Mouse (Mus musculus): ENCODE data around the gene Gfod1. TPM values are rescaled to one million over a fixed set of nuclear protein-coding genes. Genes with fewer than 3 reads are reported as not detected.

Gfod1 gene
- polyA plus RNA-seq, 1 experiment from 2014 or later: 1.2 TPM

- 53% methylated on average over 5 of the region's 5 CpGs for WGBS
- H3K4me1 ChIP-seq: peaks cover 5% of the 10 kb centered on the region
- ATAC-seq (ENCODE audit: insufficient number of reproducible peaks, low FRiP score, low TSS enrichment, low read depth): no peak
- H3K27ac ChIP-seq: no peak overlapping the region
- no peak overlapping the region for H3K4me3 ChIP-seq
- no peak overlapping the region for H3K4me2 ChIP-seq
- no peaks in the 10 kb centered on the region for H3K9me3 ChIP-seq
- H3K9ac ChIP-seq: no peak overlapping the region
- no peaks in the 10 kb centered on the region for H3K36me3 ChIP-seq
- H3K27me3 ChIP-seq: no peaks in the 10 kb centered on the region
Observed at GRCm38 (mm10) chr13:43253526-43253925, 50.4 kb downstream of the Gfod1 start.

DNA sequence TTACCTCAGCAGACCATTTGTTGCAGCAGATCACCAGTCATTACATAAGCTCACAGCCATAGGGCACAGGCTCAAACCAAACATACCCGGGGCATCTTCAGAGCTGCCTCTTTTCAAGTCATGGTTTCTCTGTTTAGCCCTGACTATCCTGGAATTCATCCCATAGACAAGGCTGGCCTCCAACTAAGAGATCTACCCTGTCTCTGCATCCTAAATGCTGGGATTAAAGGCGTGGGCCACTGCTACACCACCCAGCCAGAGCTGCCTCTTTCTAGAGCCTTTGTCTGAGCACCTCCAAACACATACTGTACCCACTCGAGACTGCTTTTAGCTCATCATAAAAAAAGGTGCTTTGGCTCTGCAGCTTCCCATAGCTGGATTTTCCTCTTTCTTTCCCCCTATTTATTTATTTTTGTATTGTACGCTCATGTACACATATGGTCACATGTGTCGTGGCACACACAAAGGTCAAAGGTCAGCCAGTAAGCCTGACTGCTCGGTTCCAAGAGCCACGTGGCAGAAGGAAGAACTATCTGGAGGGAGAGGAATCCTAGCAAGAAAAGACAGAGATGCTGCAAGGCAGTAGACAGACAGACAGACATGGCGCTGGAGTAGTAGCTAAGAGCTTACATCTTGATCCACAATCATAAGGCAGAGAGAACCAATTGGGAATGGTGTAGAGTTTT is 51.7 kb downstream of the Gfod1 start:
- ATAC-seq (ENCODE audit: insufficient number of reproducible peaks, low FRiP score, low TSS enrichment, low read depth): no peak
- H3K27me3 ChIP-seq: no peaks in the 10 kb centered on the region
- H3K9ac ChIP-seq: no peak overlapping the region
- peaks cover 5% of the 10 kb centered on the region for H3K4me1 ChIP-seq
- H3K9me3 ChIP-seq: no peaks in the 10 kb centered on the region
- WGBS: 83% methylated on average over 8 of the region's 8 CpGs
- no peak overlapping the region for H3K4me3 ChIP-seq
- no peak overlapping the region for H3K4me2 ChIP-seq
- no peak overlapping the region for H3K27ac ChIP-seq
- no peaks in the 10 kb centered on the region for H3K36me3 ChIP-seq

- Histone ChIP-seq H3K4me2 (no peak overlapping the region), H3K9me3 (no peaks in the 10 kb centered on the region), H3K4me3 (no peak overlapping the region), H3K9ac (no peak overlapping the region), H3K4me1 (peaks cover 5% of the 10 kb centered on the region), H3K27me3 (no peaks in the 10 kb centered on the region), H3K27ac (no peak overlapping the region), H3K36me3 (no peaks in the 10 kb centered on the region)
- ATAC-seq (ENCODE audit: insufficient number of reproducible peaks, low FRiP score, low TSS enrichment, low read depth): no peak
- WGBS: 88% methylated on average over 12 of the region's 12 CpGs
Observed at GRCm38 (mm10) chr13:43251391-43251790, 52.6 kb downstream of the Gfod1 start.

- Histone ChIP-seq H3K9ac (no peak overlapping the region), H3K4me2 (no peak overlapping the region), H3K4me1 (peaks cover 5% of the 10 kb centered on the region), H3K9me3 (no peaks in the 10 kb centered on the region), H3K27ac (no peak overlapping the region), H3K27me3 (no peaks in the 10 kb centered on the region), H3K4me3 (no peak overlapping the region), H3K36me3 (no peaks in the 10 kb centered on the region)
- 73% methylated on average over 6 of the region's 6 CpGs for WGBS
- ATAC-seq (ENCODE audit: insufficient number of reproducible peaks, low FRiP score, low TSS enrichment, low read depth): no peak
Observed at GRCm38 (mm10) chr13:43250653-43251052, 53.3 kb downstream of the Gfod1 start.

DNA sequence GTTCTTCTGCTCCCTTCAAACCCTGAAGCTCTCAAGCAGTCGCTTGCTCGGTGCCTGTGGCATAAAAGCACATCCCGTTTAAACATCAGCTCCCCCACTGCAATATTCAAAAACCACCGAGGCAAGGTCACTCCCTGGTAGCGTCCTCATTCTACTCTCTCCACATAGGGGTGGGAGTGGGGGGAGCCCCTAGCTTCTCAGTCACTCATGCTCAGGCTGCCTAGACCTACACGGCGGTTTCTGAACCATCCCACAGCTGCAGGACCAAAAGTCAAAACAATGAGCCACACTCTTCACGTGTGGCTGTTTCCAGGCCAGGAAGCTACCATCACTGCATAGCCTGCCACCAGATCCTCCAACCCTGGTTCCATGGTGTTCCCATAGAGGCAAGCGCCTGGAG is 53.9 kb downstream of the Gfod1 start:
- Histone ChIP-seq H3K27ac (no peak overlapping the region), H3K36me3 (no peaks in the 10 kb centered on the region), H3K4me2 (no peak overlapping the region), H3K4me3 (no peak overlapping the region), H3K9ac (no peak overlapping the region), H3K4me1 (peaks cover 5% of the 10 kb centered on the region), H3K9me3 (no peaks in the 10 kb centered on the region), H3K27me3 (no peaks in the 10 kb centered on the region)
- ATAC-seq (ENCODE audit: insufficient number of reproducible peaks, low FRiP score, low TSS enrichment, low read depth): no peak
- whole genome bisulfite sequencing: 81% methylated on average over 9 of the region's 9 CpGs

DNA sequence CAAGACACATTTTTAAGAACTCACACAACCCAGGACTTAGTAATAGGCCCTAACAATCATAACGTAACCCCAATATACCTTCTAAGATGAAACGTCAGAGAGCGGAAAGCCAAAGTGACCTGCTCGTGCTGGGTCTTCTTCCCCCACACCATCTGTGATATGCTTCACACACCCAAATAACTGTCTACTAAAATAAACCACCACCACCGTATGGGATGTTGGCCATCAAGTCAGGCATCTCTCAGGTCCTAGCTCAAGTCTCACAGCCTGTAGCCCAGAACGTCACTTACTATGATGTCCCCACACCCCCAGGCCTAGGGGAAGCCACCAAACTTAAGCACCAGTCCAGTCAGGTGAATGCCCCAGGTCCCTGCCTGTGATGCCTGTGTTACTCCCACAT is 55.6 kb downstream of the Gfod1 start:
- no peaks in the 10 kb centered on the region for H3K36me3 ChIP-seq
- ATAC-seq (ENCODE audit: insufficient number of reproducible peaks, low FRiP score, low TSS enrichment, low read depth): no peak
- 92% methylated on average over 6 of the region's 6 CpGs for WGBS

GRCm38 (mm10) chr13:43246876-43247275 is 57.1 kb downstream of the Gfod1 start:
- Histone ChIP-seq H3K27me3 (no peaks in the 10 kb centered on the region), H3K4me1 (peaks cover 25% of the 10 kb centered on the region), H3K4me3 (no peak overlapping the region), H3K4me2 (no peak overlapping the region), H3K9ac (no peak overlapping the region), H3K36me3 (no peaks in the 10 kb centered on the region), H3K27ac (no peak overlapping the region), H3K9me3 (no peaks in the 10 kb centered on the region)
- no peak for ATAC-seq (ENCODE audit: insufficient number of reproducible peaks, low FRiP score, low TSS enrichment, low read depth)
- WGBS: 87% methylated on average over 4 of the region's 4 CpGs

More for the DNA sequence above, 55.6 kb downstream of the Gfod1 start:
- H3K27ac ChIP-seq: no peak overlapping the region
- no peaks in the 10 kb centered on the region for H3K9me3 ChIP-seq
- peaks cover 14% of the 10 kb centered on the region for H3K4me1 ChIP-seq
- no peak overlapping the region for H3K9ac ChIP-seq
- no peak overlapping the region for H3K4me3 ChIP-seq
- no peak overlapping the region for H3K4me2 ChIP-seq
- no peaks in the 10 kb centered on the region for H3K27me3 ChIP-seq

DNA sequence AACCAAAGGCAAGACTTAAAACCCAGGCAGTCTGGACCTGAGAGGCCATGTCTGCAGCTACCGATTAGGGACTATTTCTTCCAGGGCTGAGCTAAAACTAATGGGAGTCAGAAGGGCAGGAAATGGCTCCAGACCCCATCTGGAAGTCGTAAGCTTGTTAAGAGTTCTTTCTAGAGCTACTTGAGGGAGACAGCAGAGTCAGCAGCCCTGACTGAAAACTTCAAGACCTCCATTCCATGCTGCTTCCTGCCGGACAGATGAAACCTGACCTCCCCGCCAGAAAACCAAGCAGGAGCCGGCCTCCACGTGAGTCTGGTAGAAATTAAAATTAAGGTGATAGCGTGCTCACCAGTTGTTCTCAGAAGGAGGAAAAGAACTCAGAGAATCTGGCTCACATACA is 60.2 kb downstream of the Gfod1 start:
- no peak overlapping the region for H3K4me3 ChIP-seq
- no peak for ATAC-seq (ENCODE audit: insufficient number of reproducible peaks, low FRiP score, low TSS enrichment, low read depth)
- 16% methylated on average over 7 of the region's 7 CpGs for WGBS

DNA sequence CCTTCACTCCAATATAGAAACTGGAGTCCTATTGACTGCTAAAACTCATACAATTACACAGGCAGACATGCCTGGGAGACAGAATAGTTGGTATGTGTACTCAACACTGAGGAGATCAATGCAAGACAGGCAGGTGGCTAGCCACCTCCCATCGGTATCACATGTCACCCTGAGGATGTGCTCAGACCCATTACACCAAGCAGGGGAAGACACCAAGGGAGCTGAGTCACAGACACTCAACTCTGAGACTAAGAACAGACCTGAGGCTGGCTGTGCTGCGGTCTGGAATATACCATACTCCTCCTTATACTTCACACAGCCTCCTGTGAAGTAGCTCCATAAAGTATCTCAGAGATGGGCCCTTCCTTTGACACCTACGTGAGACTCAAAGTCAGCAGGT is 60.7 kb downstream of the Gfod1 start:
- ATAC-seq (ENCODE audit: insufficient number of reproducible peaks, low FRiP score, low TSS enrichment, low read depth): no peak
- Histone ChIP-seq H3K27ac (peak overlapping the region; percentile 57; the same call in 1 of the 2 replicates), H3K4me1 (peaks cover 31% of the 10 kb centered on the region), H3K4me2 (no peak overlapping the region), H3K9ac (no peak overlapping the region), H3K36me3 (no peaks in the 10 kb centered on the region), H3K4me3 (no peak overlapping the region), H3K27me3 (no peaks in the 10 kb centered on the region), H3K9me3 (no peaks in the 10 kb centered on the region)
- WGBS: 86% methylated on average over 3 of the region's 3 CpGs

More for the DNA sequence above, 60.2 kb downstream of the Gfod1 start:
- Histone ChIP-seq H3K4me1 (peaks cover 31% of the 10 kb centered on the region), H3K9ac (no peak overlapping the region), H3K9me3 (no peaks in the 10 kb centered on the region), H3K36me3 (no peaks in the 10 kb centered on the region), H3K27me3 (no peaks in the 10 kb centered on the region), H3K4me2 (no peak overlapping the region), H3K27ac (peak overlapping the region; percentile 57)

- 0 out of 2 replicates have a peak overlapping the region, but pooled peaks have one; percentile 11 for H3K27ac ChIP-seq
- peaks cover 31% of the 10 kb centered on the region for H3K4me1 ChIP-seq
- no peak overlapping the region for H3K4me3 ChIP-seq
- H3K27me3 ChIP-seq: no peaks in the 10 kb centered on the region
- ATAC-seq (ENCODE audit: insufficient number of reproducible peaks, low FRiP score, low TSS enrichment, low read depth): no peak
- H3K9me3 ChIP-seq: no peaks in the 10 kb centered on the region
- H3K36me3 ChIP-seq: no peaks in the 10 kb centered on the region
- no peak overlapping the region for H3K9ac ChIP-seq
- WGBS: 55% methylated on average over 2 of the region's 2 CpGs
- H3K4me2 ChIP-seq: no peak overlapping the region
Observed at GRCm38 (mm10) chr13:43241750-43242149, 62.2 kb downstream of the Gfod1 start.

- Histone ChIP-seq H3K27ac (no peak overlapping the region; the same call in 1 of the 2 replicates), H3K27me3 (no peaks in the 10 kb centered on the region), H3K4me2 (no peak overlapping the region), H3K36me3 (no peaks in the 10 kb centered on the region), H3K4me3 (no peak overlapping the region), H3K4me1 (peaks cover 31% of the 10 kb centered on the region), H3K9me3 (no peaks in the 10 kb centered on the region), H3K9ac (no peak overlapping the region)
- WGBS: 8% methylated on average over 1 of the region's 1 CpGs
- ATAC-seq (ENCODE audit: insufficient number of reproducible peaks, low FRiP score, low TSS enrichment, low read depth): no peak
Observed at GRCm38 (mm10) chr13:43241069-43241468, 62.9 kb downstream of the Gfod1 start.

DNA sequence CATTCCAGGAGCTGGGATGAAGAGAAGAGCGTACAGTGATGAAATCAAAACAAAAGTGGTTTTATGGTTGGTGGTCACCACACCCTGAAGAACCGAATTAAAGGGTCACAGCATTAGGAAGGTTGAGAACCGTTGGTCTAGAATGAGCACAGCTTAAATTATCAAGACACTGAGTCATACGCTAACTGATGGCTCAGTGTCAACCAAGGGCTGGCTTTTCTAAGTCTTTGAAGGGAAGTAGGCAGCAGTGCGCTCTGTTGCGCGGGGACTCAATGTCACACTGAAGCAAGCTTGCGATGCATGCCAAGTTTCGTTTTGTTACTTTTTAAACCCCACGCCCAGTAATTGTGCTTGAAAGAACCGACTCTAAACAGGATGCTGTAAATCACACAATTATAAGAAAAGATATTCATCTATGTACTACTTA is 64.2 kb downstream of the Gfod1 start:
- 76% methylated on average over 11 of the region's 11 CpGs for WGBS
- no peak for ATAC-seq (ENCODE audit: insufficient number of reproducible peaks, low FRiP score, low TSS enrichment, low read depth)
- Histone ChIP-seq H3K27me3 (no peaks in the 10 kb centered on the region), H3K4me3 (no peak overlapping the region), H3K9ac (no peak overlapping the region), H3K36me3 (no peaks in the 10 kb centered on the region), H3K4me2 (no peak overlapping the region), H3K9me3 (no peaks in the 10 kb centered on the region), H3K27ac (no peak overlapping the region), H3K4me1 (peaks cover 38% of the 10 kb centered on the region)

DNA sequence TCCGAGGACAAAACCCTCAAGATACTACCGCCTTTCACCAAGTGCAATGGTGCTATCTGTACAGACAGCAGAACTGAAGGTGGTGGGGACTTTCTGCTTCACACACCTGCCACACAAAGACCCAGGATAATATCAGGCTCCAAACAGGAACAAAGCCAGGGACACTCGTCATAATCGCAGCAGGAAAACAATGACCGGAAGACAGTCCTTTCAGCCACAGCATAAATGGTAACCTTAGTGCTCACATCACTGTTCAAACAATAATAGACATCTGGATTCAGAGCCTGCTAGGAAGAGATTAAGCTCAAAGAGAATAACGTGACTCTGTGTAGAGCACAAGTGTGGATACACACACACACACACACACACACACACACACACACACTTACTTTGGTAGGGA is 67.3 kb downstream of the Gfod1 start:
- no peak for ATAC-seq (ENCODE audit: insufficient number of reproducible peaks, low FRiP score, low TSS enrichment, low read depth)
- peaks cover 36% of the 10 kb centered on the region for H3K4me1 ChIP-seq
- 73% methylated on average over 6 of the region's 6 CpGs for WGBS
- no peak overlapping the region for H3K27ac ChIP-seq
- no peak overlapping the region for H3K4me2 ChIP-seq
- no peaks in the 10 kb centered on the region for H3K27me3 ChIP-seq
- no peaks in the 10 kb centered on the region for H3K9me3 ChIP-seq
- no peak overlapping the region for H3K4me3 ChIP-seq
- H3K36me3 ChIP-seq: no peaks in the 10 kb centered on the region
- H3K9ac ChIP-seq: no peak overlapping the region

All from limb, embryonic 15.5 days (tissue).